Mouse (Mus musculus): Measurements from ENCODE around the gene Gli3. TPM values are rescaled to one million over a fixed set of nuclear protein-coding genes. Genes with fewer than 3 reads are reported as not detected.

Gli3 gene
- polyA plus RNA-seq, 1 experiment from 2014 or later, result 7.0 TPM

DNA sequence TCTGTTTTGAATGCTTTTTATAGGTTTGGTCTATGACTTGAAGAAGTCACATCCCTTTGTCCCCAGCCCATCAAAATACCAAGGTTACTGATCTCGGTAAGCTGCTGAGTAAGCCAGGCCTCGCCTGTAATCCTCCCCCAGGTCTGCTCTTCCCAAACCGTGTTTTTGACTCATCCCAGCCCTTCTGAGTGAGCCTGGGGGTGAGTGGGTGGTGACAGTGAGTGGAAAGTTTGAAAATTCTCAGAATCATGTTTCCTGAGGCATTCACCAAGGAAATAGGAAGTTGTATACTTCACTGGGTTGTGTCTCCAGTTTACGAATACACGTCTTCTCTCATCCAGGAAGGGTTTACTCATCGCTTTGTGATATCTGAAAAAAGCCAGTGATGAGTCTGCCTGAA, 314.6 kb downstream of the Gli3 start:
- H3K9ac ChIP-seq (ENCODE audit: low read length), result no peak overlapping the region
- no peaks in the 10 kb centered on the region for H3K4me1 ChIP-seq (ENCODE audit: control insufficient read depth in 2 of 2, insufficient read depth in 2 of 2, low read length in 2 of 2)
- H3K27me3 ChIP-seq (ENCODE audit: control insufficient read depth, insufficient read depth, low read length), result no peaks in the 10 kb centered on the region
- H3K27ac ChIP-seq (replicated peaks in 1 of 2; ENCODE audit: control insufficient read depth in 1 of 2, insufficient read depth in 1 of 2, low read depth in 2 of 2, low read length in 2 of 2), result no peak overlapping the region
- no peak overlapping the region for H3K4me2 ChIP-seq (ENCODE audit: low read length)
- 69% methylated on average over 6 of the region's 6 CpGs for WGBS
- H3K9me3 ChIP-seq (ENCODE audit: control insufficient read depth, low read length), result no peaks in the 10 kb centered on the region
- no peak for ATAC-seq (ENCODE audit: insufficient number of reproducible peaks, insufficient read depth, low FRiP score, low read depth)
- H3K36me3 ChIP-seq (ENCODE audit: control insufficient read depth, insufficient read depth, low read length), result no peaks in the 10 kb centered on the region
- no peak overlapping the region for H3K4me3 ChIP-seq (ENCODE audit: control insufficient read depth in 1 of 2, insufficient read depth in 1 of 2, low read depth in 1 of 2, low read length in 2 of 2)

All from heart, embryonic 14.5 days (tissue).